Mouse (Mus musculus) forebrain, embryonic 14.5 days (tissue): ENCODE results near the gene Rad21l. TPM values are rescaled to one million over a fixed set of nuclear protein-coding genes. Genes with fewer than 3 reads are reported as not detected.

Experiments used
- ATAC-seq: fragments of 200-750 bp; cut with Nextera tagmentation; 2 replicates; pipeline ENCODE4 v1.8.0; 2017; ENCODE audit warnings: mild to moderate bottlenecking, moderate library complexity
- DNase-seq: peaks from one replicate; pipeline ENCODE4 v3.0.0-alpha.2; 2015; ENCODE audit warnings: low spot score
- H3K27ac ChIP-seq: fragments of 300-500 bp; sonication (generic); 2 replicates; pipeline ENCODE4 v1.5.1; 2014; ENCODE audit warnings: low read depth, mild to moderate bottlenecking, control low read depth, low read length, moderate library complexity
- H3K27me3 ChIP-seq: fragments of 300-500 bp; sonication (generic); replicated peaks from 2 replicates; pipeline ENCODE4 v1.6.1; 2014; ENCODE audit warnings: low read length, control low read depth, mixed read lengths; ENCODE audit not compliant: control insufficient read depth, insufficient read depth
- H3K36me3 ChIP-seq: fragments of 300-500 bp; sonication (generic); 2 replicates; pipeline ENCODE4 v1.6.1; 2014; ENCODE audit warnings: low read length, control low read depth; ENCODE audit not compliant: control insufficient read depth, insufficient read depth
- H3K4me1 ChIP-seq: fragments of 300-500 bp; sonication (generic); 2 replicates; pipeline ENCODE4 v1.6.1; 2014; ENCODE audit warnings: antibody characterized with exemption, low read length, control low read depth; ENCODE audit not compliant: control insufficient read depth, insufficient read depth
- H3K4me2 ChIP-seq: fragments of 300-500 bp; sonication (generic); 2 replicates; pipeline ENCODE4 v1.6.1; 2014; ENCODE audit warnings: mild to moderate bottlenecking, control low read depth, low read length
- H3K4me3 ChIP-seq: fragments of 300-500 bp; sonication (generic); 2 replicates; pipeline ENCODE4 v1.5.1; 2014; ENCODE audit warnings: low read depth, low read length, control low read depth
- H3K9ac ChIP-seq: fragments of 300-500 bp; sonication (generic); 2 replicates; pipeline ENCODE4 v1.6.1; 2014; ENCODE audit warnings: mild to moderate bottlenecking, low read length, control low read depth, moderate library complexity
- H3K9me3 ChIP-seq: fragments of 300-500 bp; sonication (generic); replicated peaks from 2 replicates; pipeline ENCODE4 v1.6.1; 2016; ENCODE audit warnings: low read length, control low read depth, mixed read lengths; ENCODE audit not compliant: control insufficient read depth
- WGBS: fragments of 180-500 bp; shearing (Covaris S2); extraction: QIAGEN DNeasy Blood & Tissue Kit; methylation state at CpG from one replicate; pipeline ENCODE4 v1.1.7; 2014; 5-methylcytosine and 5-hydroxymethylcytosine counted together
- polyA plus RNA-seq: library from polyadenylated mRNA; unstranded; fragments of >200 nt; fragmentation: Nextera tagmentation; extraction: Ambion mirVana; gene quantifications from 2 replicates; pipeline ENCODE4 v1.2.1, GENCODE M21; 2014

Rad21l gene
- polyA plus RNA-seq, 1 experiment from 2014 or later = not detected

DNA sequence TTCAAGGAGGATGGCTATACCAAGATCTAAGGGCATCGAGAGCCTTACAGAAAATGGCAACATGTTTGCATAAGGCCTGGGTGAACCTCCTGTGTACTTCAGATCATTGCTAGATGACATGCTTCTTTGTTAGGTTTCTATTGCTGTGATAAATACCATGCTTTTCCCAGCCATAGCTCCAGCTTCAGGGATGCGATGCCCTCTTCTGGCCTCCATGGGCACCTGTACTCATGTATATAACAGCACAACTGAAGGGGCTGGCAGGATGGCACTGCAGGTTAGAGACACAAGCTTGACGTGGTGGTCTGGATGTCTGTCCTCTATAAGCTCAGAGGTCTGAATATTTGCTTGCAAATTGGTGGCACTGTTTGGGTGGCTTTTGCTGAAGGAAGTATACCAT is 14.0 kb upstream of the Rad21l start:
- H3K27ac ChIP-seq = no peak overlapping the region
- H3K36me3 ChIP-seq = no peaks in the 10 kb centered on the region
- H3K4me3 ChIP-seq = no peak overlapping the region
- WGBS = 58% methylated on average over 3 of the region's 3 CpGs
- H3K27me3 ChIP-seq = no peaks in the 10 kb centered on the region
- DNase-seq (peak; percentile 72), ATAC-seq (peak; percentile 67; the same call in 1 of the 2 replicates)
- H3K4me1 ChIP-seq = no peaks in the 10 kb centered on the region
- H3K4me2 ChIP-seq = no peak overlapping the region
- no peak overlapping the region for H3K9ac ChIP-seq
- H3K9me3 ChIP-seq = no peaks in the 10 kb centered on the region

- no peak overlapping the region for H3K9ac ChIP-seq
- H3K27me3 ChIP-seq = no peaks in the 10 kb centered on the region
- H3K36me3 ChIP-seq = no peaks in the 10 kb centered on the region
- no peak for ATAC-seq
- DNase-seq = peak; percentile 30
- H3K9me3 ChIP-seq = no peaks in the 10 kb centered on the region
- 58% methylated on average over 2 of the region's 2 CpGs for WGBS
- no peaks in the 10 kb centered on the region for H3K4me1 ChIP-seq
- no peak overlapping the region for H3K4me3 ChIP-seq
- no peak overlapping the region for H3K27ac ChIP-seq
- H3K4me2 ChIP-seq = no peak overlapping the region
Measured at GRCm38 (mm10) chr2:151676234-151676633, 7.9 kb upstream of the Rad21l start.

DNA sequence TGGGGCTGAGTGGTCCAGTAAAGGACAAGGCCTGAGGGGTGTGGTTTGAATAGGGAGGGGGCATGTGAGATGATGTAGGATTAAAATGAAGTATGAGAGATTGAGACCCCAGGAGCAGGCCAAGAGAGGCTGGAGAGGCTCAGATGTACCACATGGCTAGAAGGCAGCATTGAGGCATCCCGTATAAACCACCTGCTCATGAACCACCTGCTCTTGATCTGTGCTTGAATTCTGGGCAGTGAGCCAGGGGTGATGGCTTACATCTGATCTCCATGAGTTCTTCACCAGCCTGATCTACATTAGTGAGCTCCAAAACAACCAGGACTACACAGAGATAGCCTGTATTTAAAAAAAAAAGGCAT is 2.6 kb upstream of the Rad21l start:
- ATAC-seq (no peak), DNase-seq (no peak)
- H3K9ac ChIP-seq = no peak overlapping the region
- no peaks in the 10 kb centered on the region for H3K9me3 ChIP-seq
- no peaks in the 10 kb centered on the region for H3K27me3 ChIP-seq
- H3K36me3 ChIP-seq = no peaks in the 10 kb centered on the region
- H3K4me2 ChIP-seq = no peak overlapping the region
- no peak overlapping the region for H3K27ac ChIP-seq
- H3K4me3 ChIP-seq = no peak overlapping the region
- WGBS = 41% methylated on average over 1 of the region's 1 CpGs
- no peaks in the 10 kb centered on the region for H3K4me1 ChIP-seq

DNA sequence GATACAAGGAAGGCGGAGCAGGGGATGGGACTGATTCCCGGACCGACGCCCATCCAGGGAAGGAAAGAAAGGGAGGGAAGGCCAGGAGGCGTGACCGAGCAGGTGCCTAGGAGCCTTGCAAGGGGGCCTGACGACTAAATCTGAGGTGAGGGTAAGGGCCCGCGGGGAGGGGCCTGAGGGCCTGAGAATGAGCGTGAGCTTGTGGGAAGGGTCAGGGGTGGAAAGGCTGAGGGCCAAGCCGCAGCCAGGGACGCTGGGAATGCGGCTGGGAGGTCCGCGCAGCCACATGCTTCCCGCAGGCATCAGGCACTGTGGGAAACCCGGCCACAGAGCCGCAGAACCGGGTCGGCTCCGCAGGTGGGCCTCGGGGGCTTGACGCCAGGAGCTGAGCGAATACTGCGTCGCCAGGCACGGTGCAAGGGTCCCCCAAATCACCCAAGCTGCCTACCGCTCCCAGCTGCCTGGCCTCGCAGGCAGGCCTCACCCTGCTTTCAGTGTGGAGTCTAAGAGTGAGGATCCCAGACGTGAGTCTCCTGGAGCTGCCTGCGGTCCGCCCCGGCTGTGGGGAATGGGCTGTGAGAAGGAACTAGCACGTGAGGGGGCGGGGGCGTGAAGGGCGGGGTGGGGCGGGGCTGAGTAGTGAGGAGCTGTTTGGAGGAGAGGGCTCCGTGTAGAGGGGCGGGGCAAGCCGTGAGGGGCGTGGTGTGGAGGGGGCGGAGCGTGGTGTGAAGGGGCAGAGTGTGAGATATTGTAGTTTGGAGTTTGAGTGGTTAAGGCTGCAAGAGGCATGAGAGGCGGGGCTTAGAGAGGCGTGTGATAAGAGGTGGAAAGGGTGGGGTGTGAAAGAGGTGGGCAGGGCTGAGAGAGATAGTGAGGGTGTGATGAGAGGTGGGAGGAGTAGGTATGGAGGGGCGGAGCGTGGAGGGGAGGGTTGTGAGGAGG is 2.0 kb upstream of the Rad21l start:
- H3K27ac ChIP-seq = no peak overlapping the region
- 45% methylated on average over 48 of the region's 48 CpGs for whole genome bisulfite sequencing
- no peaks in the 10 kb centered on the region for H3K36me3 ChIP-seq
- DNase-seq (no peak), ATAC-seq (0 out of 2 replicates have a peak, but pooled peaks have one; percentile 23)
- H3K4me3 ChIP-seq = no peak overlapping the region
- no peaks in the 10 kb centered on the region for H3K4me1 ChIP-seq
- no peaks in the 10 kb centered on the region for H3K27me3 ChIP-seq
- H3K4me2 ChIP-seq = peak overlapping the region; percentile 16; the same call in 1 of the 2 replicates
- no peak overlapping the region for H3K9ac ChIP-seq
- no peaks in the 10 kb centered on the region for H3K9me3 ChIP-seq

DNA sequence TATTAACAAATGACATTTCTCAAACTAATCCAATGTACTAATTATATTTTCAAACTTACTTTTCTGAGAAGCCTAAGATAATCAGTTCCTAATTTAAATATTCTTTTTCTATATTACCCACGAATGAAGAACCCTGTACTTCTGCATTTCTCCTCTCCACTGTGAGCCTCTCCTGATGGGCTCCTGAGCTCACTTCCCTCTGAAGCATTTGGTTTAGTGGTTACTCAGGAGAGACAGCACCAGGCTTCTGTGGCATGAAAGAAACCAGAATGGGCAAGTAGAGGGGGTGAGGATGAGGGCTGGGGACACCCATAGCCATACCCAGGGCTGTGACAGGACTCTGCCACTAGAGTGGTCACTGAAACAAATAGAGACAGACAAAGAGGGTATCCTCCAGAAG is 16.3 kb downstream of the Rad21l start:
- H3K27ac ChIP-seq = no peak overlapping the region
- no peak overlapping the region for H3K4me2 ChIP-seq
- WGBS = 66% methylated on average over 1 of the region's 1 CpGs
- no peaks in the 10 kb centered on the region for H3K36me3 ChIP-seq
- no peak for DNase-seq
- no peak overlapping the region for H3K4me3 ChIP-seq
- no peak for ATAC-seq
- H3K27me3 ChIP-seq = no peaks in the 10 kb centered on the region
- H3K9me3 ChIP-seq = no peaks in the 10 kb centered on the region
- no peak overlapping the region for H3K9ac ChIP-seq
- H3K4me1 ChIP-seq = no peaks in the 10 kb centered on the region

DNA sequence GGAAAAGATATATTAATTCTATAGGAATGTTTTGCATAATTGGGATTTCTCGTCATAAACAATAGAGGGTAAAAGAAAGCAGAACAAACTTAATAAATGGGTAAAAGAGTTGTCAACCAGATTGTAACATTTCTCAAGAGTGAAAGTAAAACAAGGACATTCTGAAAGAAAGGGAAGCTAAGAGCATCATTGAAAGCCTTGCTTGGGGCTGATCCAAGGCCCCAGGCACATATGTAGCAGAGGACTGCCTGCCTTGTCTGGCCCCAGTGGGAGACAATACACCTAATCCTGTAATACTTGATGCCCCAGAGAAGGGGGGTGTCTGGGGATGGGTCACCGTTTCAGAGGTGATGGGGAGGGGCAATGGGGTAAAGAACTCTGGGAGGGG is 32.3 kb downstream of the Rad21l start:
- DNase-seq = no peak
- WGBS = 39% methylated on average over 2 of the region's 2 CpGs
- Histone ChIP-seq H3K9ac (no peak overlapping the region), H3K27ac (no peak overlapping the region), H3K9me3 (no peaks in the 10 kb centered on the region), H3K4me3 (no peak overlapping the region), H3K27me3 (no peaks in the 10 kb centered on the region), H3K36me3 (no peaks in the 10 kb centered on the region), H3K4me1 (peaks cover 5% of the 10 kb centered on the region), H3K4me2 (no peak overlapping the region)
- ATAC-seq = no peak

DNA sequence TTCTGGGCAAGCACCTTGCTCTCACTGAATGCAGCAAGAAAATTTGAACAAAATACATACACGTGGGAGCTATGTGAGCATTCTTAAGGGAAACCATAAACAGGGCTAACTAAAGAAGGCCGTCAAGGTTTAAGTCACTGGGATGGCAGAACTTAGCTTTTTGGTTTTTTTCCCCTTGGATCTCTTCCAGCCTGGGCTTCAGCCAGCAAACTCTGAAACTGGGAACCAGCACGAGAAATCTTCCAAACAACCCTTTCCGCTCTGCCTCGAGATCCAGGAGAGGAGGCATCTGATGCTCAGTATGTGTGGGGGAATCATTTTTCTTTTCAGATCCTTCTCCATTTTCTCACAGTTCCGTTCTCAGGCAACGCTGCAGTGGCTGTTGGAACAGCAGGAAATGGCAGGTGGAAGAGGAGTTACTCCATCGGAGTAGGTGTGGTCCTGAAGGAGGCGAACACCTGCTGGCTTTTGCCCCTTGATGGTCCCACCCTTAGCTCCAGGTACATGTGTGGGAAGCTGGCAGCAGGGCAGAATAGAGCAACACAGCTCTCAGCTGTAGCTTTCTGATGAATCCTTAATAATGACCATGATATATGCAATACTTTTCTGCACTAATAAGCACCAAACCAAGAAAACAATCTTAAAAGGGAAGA is 32.8 kb downstream of the Rad21l start:
- no peaks in the 10 kb centered on the region for H3K9me3 ChIP-seq
- DNase-seq (peak; percentile 19), ATAC-seq (no peak)
- H3K9ac ChIP-seq = no peak overlapping the region
- H3K4me2 ChIP-seq = no peak overlapping the region
- H3K27ac ChIP-seq = no peak overlapping the region
- H3K27me3 ChIP-seq = no peaks in the 10 kb centered on the region
- H3K4me1 ChIP-seq = peaks cover 5% of the 10 kb centered on the region
- no peaks in the 10 kb centered on the region for H3K36me3 ChIP-seq
- H3K4me3 ChIP-seq = no peak overlapping the region
- 61% methylated on average over 9 of the region's 9 CpGs for WGBS

- 35% methylated on average over 2 of the region's 2 CpGs for WGBS
- Histone ChIP-seq H3K9me3 (no peaks in the 10 kb centered on the region), H3K4me3 (no peak overlapping the region), H3K4me1 (peaks cover 5% of the 10 kb centered on the region), H3K9ac (no peak overlapping the region), H3K4me2 (no peak overlapping the region), H3K36me3 (no peaks in the 10 kb centered on the region), H3K27ac (no peak overlapping the region), H3K27me3 (no peaks in the 10 kb centered on the region)
- ATAC-seq = no peak
- DNase-seq = peak; percentile 75
Measured at GRCm38 (mm10) chr2:151634903-151635302, 33.4 kb downstream of the Rad21l start.

DNA sequence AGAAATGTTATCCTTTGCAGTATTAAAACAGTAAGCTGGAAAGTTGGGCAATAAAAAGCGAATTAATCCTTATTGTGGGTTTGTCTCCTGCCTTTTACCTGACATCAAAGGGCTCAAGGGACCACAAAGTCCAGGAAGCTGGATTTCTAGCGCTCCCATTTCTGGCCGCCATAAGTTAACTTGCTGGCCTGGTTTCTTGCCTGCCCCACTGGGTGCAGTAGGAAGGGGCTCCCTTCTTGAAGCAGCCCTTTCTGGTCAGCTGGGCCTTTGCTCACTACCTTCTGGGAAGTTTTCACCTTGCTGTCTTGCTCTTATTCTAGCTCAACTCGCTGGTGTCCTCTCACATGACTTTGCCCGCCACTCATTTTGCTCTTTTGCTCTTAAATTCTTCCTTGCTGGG is 35.4 kb downstream of the Rad21l start:
- ATAC-seq (no peak), DNase-seq (no peak)
- peak overlapping the region; percentile 88 for H3K4me2 ChIP-seq
- no peaks in the 10 kb centered on the region for H3K27me3 ChIP-seq
- WGBS = 46% methylated on average over 5 of the region's 5 CpGs
- no peaks in the 10 kb centered on the region for H3K9me3 ChIP-seq
- H3K9ac ChIP-seq = no peak overlapping the region
- peaks cover 5% of the 10 kb centered on the region for H3K4me1 ChIP-seq
- H3K4me3 ChIP-seq = peak overlapping the region; percentile 73; the same call in 1 of the 2 replicates
- no peak overlapping the region for H3K27ac ChIP-seq
- no peaks in the 10 kb centered on the region for H3K36me3 ChIP-seq
